Mouse (Mus musculus) neural tube, embryonic 14.5 days (tissue): ENCODE results near the gene Tex14. TPM values are rescaled to one million over a fixed set of nuclear protein-coding genes. Genes with fewer than 3 reads are reported as not detected.

Source experiments
- ATAC-seq: fragments of 200-750 bp; cut with Nextera tagmentation; 2 replicates; pipeline ENCODE4 v1.8.0; 2017; ENCODE audit warnings: low read depth, mild to moderate bottlenecking, moderate TSS enrichment, moderate library complexity
- H3K27ac ChIP-seq: fragments of 300-500 bp; sonication (generic); 2 replicates; pipeline ENCODE4 v1.5.1; 2014; ENCODE audit warnings: low read depth, mild to moderate bottlenecking, control low read depth, low read length, moderate library complexity, mixed read lengths
- H3K27me3 ChIP-seq: fragments of 300-500 bp; sonication (generic); 2 replicates; pipeline ENCODE4 v1.6.1; 2014; ENCODE audit warnings: low read length; ENCODE audit not compliant: control insufficient read depth, insufficient read depth
- H3K36me3 ChIP-seq: fragments of 300-500 bp; sonication (generic); 2 replicates; pipeline ENCODE4 v1.6.1; 2014; ENCODE audit warnings: low read length, mixed read lengths; ENCODE audit not compliant: control insufficient read depth, insufficient read depth
- H3K4me1 ChIP-seq: fragments of 300-500 bp; sonication (generic); 2 replicates; pipeline ENCODE4 v1.6.1; 2014; ENCODE audit warnings: low read length; ENCODE audit not compliant: control insufficient read depth, insufficient read depth
- H3K4me2 ChIP-seq: fragments of 300-500 bp; sonication (generic); 2 replicates; pipeline ENCODE4 v1.6.1; 2014; ENCODE audit warnings: mild to moderate bottlenecking, low read depth, low read length, control low read depth
- H3K4me3 ChIP-seq: fragments of 300-500 bp; sonication (generic); 2 replicates; pipeline ENCODE4 v1.5.1; 2014; ENCODE audit warnings: low read depth, low read length, control low read depth, mixed read lengths
- H3K9ac ChIP-seq: fragments of 300-500 bp; sonication (generic); replicated peaks from 2 replicates; pipeline ENCODE4 v1.6.1; 2014; ENCODE audit warnings: low read depth, mild to moderate bottlenecking, control low read depth, low read length, mixed read lengths
- H3K9me3 ChIP-seq: fragments of 300-500 bp; sonication (generic); 2 replicates; pipeline ENCODE4 v1.6.1; 2016; ENCODE audit warnings: low read length; ENCODE audit not compliant: control insufficient read depth
- WGBS: fragments of 180-500 bp; shearing (Covaris S2); extraction: QIAGEN DNeasy Blood & Tissue Kit; methylation state at CpG from one replicate; pipeline ENCODE4 v1.1.7; 2014; 5-methylcytosine and 5-hydroxymethylcytosine counted together
- polyA plus RNA-seq: library from polyadenylated mRNA; unstranded; fragments of >200 nt; fragmentation: Nextera tagmentation; extraction: Ambion mirVana; gene quantifications from 2 replicates; pipeline ENCODE4 v1.2.1, GENCODE M21; 2014

Tex14 gene
- polyA plus RNA-seq, result 0.51 and 0.64 TPM in 2 replicates

DNA sequence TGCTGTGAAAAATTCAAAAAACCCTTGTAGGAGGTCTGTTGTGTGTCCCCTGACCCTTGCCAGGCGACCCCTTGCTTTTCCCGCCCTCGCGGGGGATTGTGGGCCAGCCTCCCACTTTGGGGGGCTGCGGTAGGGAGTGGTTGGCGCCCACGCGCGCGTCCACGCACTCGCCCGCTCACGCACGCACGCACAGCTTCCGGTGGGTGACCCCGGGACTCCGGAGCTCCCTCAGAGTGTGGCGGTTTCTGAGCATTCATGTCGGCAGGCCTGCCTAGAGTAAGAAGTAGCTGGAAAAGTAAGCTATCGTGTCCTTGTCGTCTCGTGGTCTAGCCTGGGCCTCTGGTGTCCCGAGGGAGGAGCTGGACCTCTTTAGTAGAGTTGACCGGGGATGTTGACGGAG is at the start of gene Tex14, which contains the start of gene Rad51c:
Gene Tex14 (plus strand): TSS at position 190 of the 400 bp plus-strand sequence.
Gene Rad51c (minus strand): TSS at position 79 of the 400 bp plus-strand sequence.
- H3K4me1 ChIP-seq, result 0 out of 2 replicates have a peak, but pooled peaks cover 2% of the 10 kb centered on the region
- H3K4me3 ChIP-seq, result peak within 1 kb of the TSS; percentile 45
- H3K27ac ChIP-seq, result peak within 1 kb of the TSS; percentile 92
- peak within 1 kb of the TSS; percentile 59 for H3K9ac ChIP-seq
- ATAC-seq, result peak; percentile 45; the same call in 1 of the 2 replicates
- H3K36me3 ChIP-seq, result no peaks in the 10 kb centered on the region
- no peaks in the 10 kb centered on the region for H3K9me3 ChIP-seq
- WGBS, result 81% methylated on average over 27 of the region's 27 CpGs
- H3K4me2 ChIP-seq, result peak within 1 kb of the TSS; percentile 71
- H3K27me3 ChIP-seq, result no peaks in the 10 kb centered on the region

DNA sequence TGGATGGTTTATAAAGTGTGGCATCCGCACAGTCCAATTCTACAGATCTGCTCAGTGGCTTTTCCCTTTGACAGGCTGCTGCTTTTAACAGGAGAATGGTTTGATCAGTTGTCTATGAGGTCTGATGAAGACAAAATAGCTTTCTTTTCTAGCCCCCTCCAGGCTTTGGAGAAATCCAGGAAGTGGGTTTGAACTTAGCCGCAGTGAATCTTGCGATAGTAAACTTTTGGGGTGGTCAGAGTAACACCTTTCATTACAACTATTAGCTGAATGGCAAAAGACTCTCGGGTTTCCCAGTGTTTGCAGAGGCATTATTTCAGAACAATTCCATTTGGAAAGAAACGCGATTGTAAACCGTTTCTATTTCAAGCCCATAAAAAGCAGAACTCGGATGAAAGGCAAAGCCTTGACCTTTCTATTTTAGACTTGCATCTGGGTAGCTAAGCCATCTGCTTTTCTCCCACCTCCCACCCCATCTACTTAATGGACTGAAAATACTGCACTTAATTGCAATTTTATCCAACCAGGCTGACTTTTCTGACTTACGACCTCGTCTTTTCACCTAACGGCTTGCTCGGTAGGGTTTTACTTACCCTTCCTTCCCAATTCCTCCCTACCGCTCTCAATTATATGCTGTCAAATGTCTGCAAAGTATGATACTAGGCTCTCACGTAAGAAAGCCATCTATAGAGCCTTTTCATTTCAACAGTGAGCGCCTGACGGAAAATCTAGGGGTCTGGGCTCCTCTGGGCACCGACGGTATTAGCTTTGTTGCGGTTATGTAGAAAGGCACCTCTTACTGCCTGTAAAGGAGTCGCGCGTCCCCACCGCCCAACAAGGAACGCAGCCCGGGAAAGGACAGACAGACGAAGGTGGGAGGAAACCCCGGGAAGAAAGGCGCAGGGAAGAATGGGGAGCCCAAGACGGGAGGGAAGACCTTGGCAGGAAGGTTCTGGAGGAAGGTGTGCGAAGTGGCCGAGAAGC is 47.3 kb upstream of the Tex14 start:
- H3K4me1 ChIP-seq, result no peaks in the 10 kb centered on the region
- peak overlapping the region; percentile 74 for H3K4me2 ChIP-seq
- H3K4me3 ChIP-seq, result peak overlapping the region; percentile 90
- no peaks in the 10 kb centered on the region for H3K9me3 ChIP-seq
- no peaks in the 10 kb centered on the region for H3K36me3 ChIP-seq
- no peak for ATAC-seq
- WGBS, result 2% methylated on average over 31 of the region's 31 CpGs
- no peaks in the 10 kb centered on the region for H3K27me3 ChIP-seq
- H3K9ac ChIP-seq, result peak overlapping the region; percentile 85
- peak overlapping the region; percentile 87 for H3K27ac ChIP-seq

DNA sequence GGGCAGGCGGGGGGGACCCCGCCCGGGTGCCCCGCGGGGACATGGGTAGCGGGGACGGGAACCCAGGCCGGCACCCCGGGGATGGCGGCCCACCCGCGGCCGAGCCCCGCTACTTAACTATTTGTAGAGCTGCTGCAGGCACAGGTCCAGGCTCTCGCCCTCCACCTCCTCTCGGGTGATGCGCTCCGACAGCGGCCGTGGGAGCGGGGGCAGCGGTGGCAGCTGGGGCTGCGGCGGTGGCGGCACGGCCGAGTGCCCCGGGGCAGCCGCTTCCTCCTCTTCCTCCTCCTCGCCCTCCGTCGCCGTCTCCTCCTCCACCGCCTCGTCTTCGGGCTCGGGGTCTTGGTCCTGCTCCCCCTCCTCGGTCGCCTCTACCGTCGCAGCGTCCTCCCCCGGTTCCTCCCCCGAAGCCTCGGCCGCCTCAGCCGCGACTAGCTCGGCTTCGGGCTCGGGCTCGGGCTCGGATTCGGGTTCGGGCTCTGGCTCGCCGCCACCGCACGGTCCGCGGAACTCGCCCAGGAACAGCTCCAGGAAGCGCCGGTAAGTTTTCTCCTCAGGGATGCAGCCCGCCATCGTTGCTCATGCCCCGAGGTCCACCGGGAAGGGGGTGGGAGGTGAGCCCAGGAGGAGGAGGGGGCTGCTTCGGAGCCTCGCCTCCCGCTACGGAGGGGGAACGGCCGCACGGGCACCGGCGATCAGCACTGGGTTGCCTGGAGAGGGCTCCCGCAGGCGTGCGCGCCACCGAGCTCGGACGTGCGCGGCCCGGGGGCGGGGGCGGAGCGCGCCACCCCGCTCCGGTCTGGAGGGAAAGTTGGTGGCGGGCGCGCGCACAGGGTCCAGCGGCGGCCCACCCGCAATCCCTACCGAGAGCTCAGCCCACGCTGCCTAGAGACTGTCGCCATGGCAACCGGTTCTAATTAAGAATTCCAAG is 46.3 kb upstream of the Tex14 start, which contains the start of gene Ppm1e:
Gene Ppm1e (minus strand): TSS at position 693 of the 931 bp plus-strand sequence.
- peak within 1 kb of the TSS; percentile 74 for H3K4me2 ChIP-seq
- peak within 1 kb of the TSS; percentile 87 for H3K27ac ChIP-seq
- ATAC-seq, result peak; percentile 97
- no peaks in the 10 kb centered on the region for H3K36me3 ChIP-seq
- H3K4me1 ChIP-seq, result no peaks in the 10 kb centered on the region
- peak within 1 kb of the TSS; percentile 90 for H3K4me3 ChIP-seq
- H3K9ac ChIP-seq, result peak within 1 kb of the TSS; percentile 85
- H3K9me3 ChIP-seq, result no peaks in the 10 kb centered on the region
- no peaks in the 10 kb centered on the region for H3K27me3 ChIP-seq
- under 1% methylated on average over 77 of the region's 104 CpGs for WGBS

DNA sequence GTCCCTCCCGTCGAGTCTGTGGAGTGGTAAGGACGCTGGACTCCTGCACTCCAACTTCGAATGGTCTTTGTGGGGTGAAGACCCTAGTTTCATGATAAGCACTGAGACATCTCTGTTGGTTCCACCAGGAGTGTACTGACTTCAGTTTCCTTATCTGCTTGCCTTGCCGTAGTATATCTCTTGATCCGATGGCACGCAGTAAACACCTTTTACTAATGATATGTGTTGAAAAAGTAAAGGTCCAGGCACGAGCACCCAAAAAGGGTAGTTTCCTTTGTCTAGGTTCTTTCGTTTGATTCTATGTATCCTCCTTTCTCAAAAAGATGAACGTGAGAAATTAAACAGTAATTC is 45.6 kb upstream of the Tex14 start:
- H3K27me3 ChIP-seq, result no peaks in the 10 kb centered on the region
- peak overlapping the region; percentile 85; the same call in 1 of the 2 replicates for H3K9ac ChIP-seq
- H3K36me3 ChIP-seq, result no peaks in the 10 kb centered on the region
- no peaks in the 10 kb centered on the region for H3K9me3 ChIP-seq
- 0 out of 2 replicates have a peak overlapping the region, but pooled peaks have one; percentile 39 for H3K27ac ChIP-seq
- ATAC-seq, result no peak
- WGBS, result 17% methylated on average over 10 of the region's 10 CpGs
- peak overlapping the region; percentile 74 for H3K4me2 ChIP-seq
- H3K4me1 ChIP-seq, result no peaks in the 10 kb centered on the region
- peak overlapping the region; percentile 90 for H3K4me3 ChIP-seq

DNA sequence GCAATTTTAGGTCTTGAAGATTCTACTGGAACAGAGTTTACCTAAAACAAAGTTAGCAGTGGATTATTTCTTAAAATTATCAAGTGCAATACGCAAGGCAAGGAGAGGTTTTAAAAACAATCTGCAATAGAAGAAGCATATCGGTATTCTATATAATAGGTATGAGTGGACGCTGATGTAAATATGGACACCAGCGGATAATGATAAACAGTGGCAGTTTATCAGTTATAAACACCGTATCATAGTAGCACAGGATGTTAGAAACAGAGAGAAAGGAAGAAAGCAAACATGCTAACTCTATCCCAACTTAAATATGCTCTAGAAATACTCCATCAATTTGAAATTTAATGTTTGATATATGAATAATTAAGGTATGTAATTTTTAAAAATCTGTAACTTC is 39.7 kb upstream of the Tex14 start:
- no peaks in the 10 kb centered on the region for H3K36me3 ChIP-seq
- no peak overlapping the region for H3K27ac ChIP-seq
- no peak overlapping the region for H3K4me2 ChIP-seq
- H3K27me3 ChIP-seq, result no peaks in the 10 kb centered on the region
- no peak overlapping the region for H3K9ac ChIP-seq
- H3K9me3 ChIP-seq, result no peaks in the 10 kb centered on the region
- H3K4me3 ChIP-seq, result no peak overlapping the region
- ATAC-seq, result no peak
- 92% methylated on average over 5 of the region's 5 CpGs for WGBS
- H3K4me1 ChIP-seq, result no peaks in the 10 kb centered on the region

DNA sequence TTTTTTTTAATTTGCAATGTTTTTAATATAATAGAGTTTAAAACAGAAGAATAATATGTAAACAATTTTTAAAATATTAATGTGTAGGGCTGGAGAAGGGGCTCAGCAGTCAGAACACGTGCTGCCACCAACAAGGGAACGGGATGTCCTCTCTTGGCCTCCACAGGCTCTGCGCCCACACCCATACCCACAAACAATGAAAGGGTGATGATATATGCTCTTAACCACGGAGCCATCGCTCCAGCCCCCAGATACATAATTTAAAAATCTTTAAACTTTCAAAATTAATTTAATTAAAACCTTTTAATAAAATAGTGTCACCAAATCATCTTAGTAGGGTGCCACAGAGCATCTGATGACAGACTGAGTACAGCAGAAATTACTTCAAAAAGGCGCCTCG is 37.8 kb upstream of the Tex14 start:
- Histone ChIP-seq H3K36me3 (no peaks in the 10 kb centered on the region), H3K27me3 (no peaks in the 10 kb centered on the region), H3K4me2 (no peak overlapping the region), H3K9ac (no peak overlapping the region), H3K4me1 (no peaks in the 10 kb centered on the region), H3K9me3 (no peaks in the 10 kb centered on the region), H3K4me3 (no peak overlapping the region), H3K27ac (no peak overlapping the region)
- no peak for ATAC-seq
- 85% methylated on average over 7 of the region's 7 CpGs for WGBS

DNA sequence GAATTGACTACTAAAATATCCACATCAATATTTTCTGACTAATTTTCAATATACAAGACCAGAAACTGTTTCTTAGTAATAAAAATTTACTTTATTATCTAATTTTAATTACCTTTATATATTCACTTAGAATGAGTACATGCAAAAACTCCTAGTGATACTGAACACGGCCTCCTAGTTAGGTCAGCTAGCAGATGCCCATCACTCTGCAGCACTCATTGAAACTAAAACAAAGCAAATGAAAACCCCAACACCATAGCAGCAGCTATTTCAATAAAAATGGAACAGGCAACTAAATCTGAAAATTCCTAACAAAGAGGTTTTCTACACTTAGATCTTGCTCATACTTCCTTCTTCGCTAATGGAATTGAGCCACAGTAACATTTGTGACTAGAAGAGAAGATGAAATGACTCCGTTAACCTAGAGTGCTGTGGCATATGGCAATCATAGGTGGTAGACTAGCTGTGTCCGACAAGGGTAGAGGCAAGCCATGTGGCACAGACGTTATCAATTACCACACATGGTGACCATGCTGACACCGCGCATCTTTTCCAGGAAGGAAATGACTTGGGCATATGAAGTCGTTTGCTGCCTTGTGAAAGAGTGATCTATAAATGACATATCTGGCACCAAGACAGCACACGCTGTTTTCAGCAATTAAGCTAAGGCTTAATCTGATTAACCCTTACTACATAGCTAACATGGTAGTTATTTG is 36.8 kb upstream of the Tex14 start:
- no peak overlapping the region for H3K4me3 ChIP-seq
- no peak for ATAC-seq
- no peak overlapping the region for H3K4me2 ChIP-seq
- H3K36me3 ChIP-seq, result no peaks in the 10 kb centered on the region
- H3K27ac ChIP-seq, result no peak overlapping the region
- H3K9ac ChIP-seq, result no peak overlapping the region
- 62% methylated on average over 9 of the region's 9 CpGs for WGBS
- H3K4me1 ChIP-seq, result no peaks in the 10 kb centered on the region
- H3K9me3 ChIP-seq, result no peaks in the 10 kb centered on the region
- H3K27me3 ChIP-seq, result no peaks in the 10 kb centered on the region

DNA sequence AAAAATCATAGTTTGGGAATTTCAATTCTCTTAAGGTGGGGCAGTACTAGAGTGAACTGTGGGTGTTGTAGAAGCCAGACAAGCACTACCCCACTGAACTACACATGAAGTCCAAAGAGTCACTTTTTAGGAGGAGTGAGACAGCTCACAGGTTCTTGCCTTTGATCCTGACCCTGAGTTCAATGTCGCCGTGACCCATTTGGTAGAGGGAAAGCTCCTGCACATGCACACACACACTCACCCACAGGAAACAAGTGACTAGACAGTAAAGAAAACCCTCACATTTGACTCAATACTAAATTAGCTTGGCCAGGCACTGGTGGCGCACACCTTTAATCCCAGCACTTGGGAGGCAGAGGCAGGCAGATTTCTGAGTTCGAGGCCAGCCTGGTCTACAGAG is 20.3 kb upstream of the Tex14 start:
- H3K4me3 ChIP-seq, result no peak overlapping the region
- H3K9ac ChIP-seq, result no peak overlapping the region
- no peak overlapping the region for H3K4me2 ChIP-seq
- no peaks in the 10 kb centered on the region for H3K9me3 ChIP-seq
- WGBS, result 98% methylated on average over 4 of the region's 4 CpGs
- ATAC-seq, result no peak
- H3K4me1 ChIP-seq, result no peaks in the 10 kb centered on the region
- no peaks in the 10 kb centered on the region for H3K36me3 ChIP-seq
- H3K27ac ChIP-seq, result no peak overlapping the region
- no peaks in the 10 kb centered on the region for H3K27me3 ChIP-seq
